Mouse (Mus musculus) limb, embryonic 11.5 days (tissue): ENCODE data around the gene Dmrta1. TPM values are rescaled to one million over a fixed set of nuclear protein-coding genes. Genes with fewer than 3 reads are reported as not detected.
"Not testable (repeated sequence)": the region's sequence is repeated elsewhere in the genome, so short reads cannot be mapped to it uniquely, and the experiment has no call there.

Experiments
- ATAC-seq: fragments of 200-750 bp; cut with Nextera tagmentation; 2 replicates; pipeline ENCODE4 v1.8.0; 2017; ENCODE audit warnings: low read depth; ENCODE audit not compliant: insufficient number of reproducible peaks, low FRiP score, low TSS enrichment
- DNase-seq: peaks from one replicate; pipeline ENCODE4 v3.0.0-alpha.2; 2015; ENCODE audit warnings: low spot score
- H3K27ac ChIP-seq: fragments of 300-500 bp; sonication (generic); replicated peaks from 2 replicates; pipeline ENCODE4 v1.5.1; 2014; ENCODE audit warnings: low read depth, mild to moderate bottlenecking, low read length
- H3K27me3 ChIP-seq: fragments of 300-500 bp; sonication (generic); 2 replicates; pipeline ENCODE4 v1.6.1; 2014; ENCODE audit warnings: mild to moderate bottlenecking, low read length, mixed read lengths; ENCODE audit not compliant: control insufficient read depth, insufficient read depth
- H3K36me3 ChIP-seq: fragments of 300-500 bp; sonication (generic); 2 replicates; pipeline ENCODE4 v1.6.1; 2014; ENCODE audit warnings: mild to moderate bottlenecking, low read length, moderate library complexity, mixed read lengths; ENCODE audit not compliant: control insufficient read depth, insufficient read depth
- H3K4me1 ChIP-seq: fragments of 300-500 bp; sonication (generic); 2 replicates; pipeline ENCODE4 v1.6.1; 2014; ENCODE audit warnings: low read length, mixed read lengths; ENCODE audit not compliant: control insufficient read depth, insufficient read depth
- H3K4me2 ChIP-seq: fragments of 300-500 bp; sonication (generic); 2 replicates; pipeline ENCODE4 v1.6.1; 2014; ENCODE audit warnings: low read depth, mild to moderate bottlenecking, moderate library complexity; ENCODE audit not compliant: severe bottlenecking
- H3K4me3 ChIP-seq: fragments of 300-500 bp; sonication (generic); 2 replicates; pipeline ENCODE4 v1.5.1; 2014; ENCODE audit warnings: low read depth, low read length
- H3K9ac ChIP-seq: fragments of 300-500 bp; sonication (generic); 2 replicates; pipeline ENCODE4 v1.6.1; 2014; ENCODE audit warnings: mild to moderate bottlenecking, low read length
- H3K9me3 ChIP-seq: fragments of 300-500 bp; sonication (generic); 2 replicates; pipeline ENCODE4 v1.6.1; 2016; ENCODE audit warnings: low read length; ENCODE audit not compliant: control insufficient read depth
- WGBS: fragments of 180-500 bp; shearing (Covaris S2); extraction: QIAGEN DNeasy Blood & Tissue Kit; methylation state at CpG from one replicate; pipeline ENCODE4 v1.1.7; 2014; 5-methylcytosine and 5-hydroxymethylcytosine counted together
- polyA plus RNA-seq: library from polyadenylated mRNA; unstranded; fragments of >200 nt; fragmentation: Nextera tagmentation; extraction: Ambion mirVana; gene quantifications from 2 replicates; pipeline ENCODE4 v1.2.1, GENCODE M21; 2014

Gene Dmrta1
- polyA plus RNA-seq, 1 experiment from 2014 or later, result 0.99 TPM

DNA sequence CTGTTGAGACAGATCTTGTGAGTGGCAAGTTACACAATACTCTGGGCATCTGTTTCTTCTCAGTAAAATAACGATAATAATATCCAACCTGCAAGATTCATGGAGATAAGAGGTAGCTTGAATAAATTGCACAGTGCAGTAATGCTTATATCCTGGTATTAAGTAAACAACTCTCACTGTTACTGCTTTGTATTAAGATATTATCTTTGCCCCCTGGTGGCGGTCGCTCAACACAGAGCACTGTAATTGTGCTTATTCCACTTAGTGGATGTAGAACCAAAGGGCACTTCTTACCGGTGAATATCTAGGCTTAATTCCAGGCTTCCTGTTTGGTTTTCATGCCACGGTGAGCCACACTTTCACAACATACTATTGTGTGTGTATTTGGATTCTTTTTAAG is 16.4 kb downstream of the Dmrta1 start:
- DNase-seq (peak; percentile 22), ATAC-seq (no peak)
- no peak overlapping the region for H3K4me2 ChIP-seq
- no peaks in the 10 kb centered on the region for H3K4me1 ChIP-seq
- H3K36me3 ChIP-seq, result no peaks in the 10 kb centered on the region
- WGBS, result 73% methylated on average over 5 of the region's 5 CpGs
- H3K9me3 ChIP-seq, result no peaks in the 10 kb centered on the region
- H3K9ac ChIP-seq, result no peak overlapping the region
- no peak overlapping the region for H3K27ac ChIP-seq
- no peak overlapping the region for H3K4me3 ChIP-seq
- H3K27me3 ChIP-seq, result no peaks in the 10 kb centered on the region

DNA sequence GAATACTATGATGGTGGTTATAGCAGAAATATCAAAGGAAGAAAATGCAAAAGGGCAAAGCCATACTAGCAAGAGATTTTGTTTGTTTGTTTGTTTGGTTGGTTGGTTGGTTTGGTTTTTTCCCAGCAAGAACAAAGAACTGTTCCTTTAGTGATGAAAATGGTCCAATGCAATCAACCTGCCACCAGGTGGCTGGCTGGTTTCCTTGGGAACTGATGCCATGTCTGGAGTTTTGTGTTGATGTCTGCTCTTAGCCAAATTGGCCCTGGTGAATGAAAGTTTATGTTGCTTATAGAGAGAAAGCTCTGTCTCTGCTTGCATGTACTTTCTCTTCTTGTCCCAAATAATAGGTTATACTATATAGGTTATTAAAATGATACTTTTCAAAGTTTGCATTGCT is 18.7 kb downstream of the Dmrta1 start:
- H3K4me2 ChIP-seq, result no peak overlapping the region
- H3K27me3 ChIP-seq, result no peaks in the 10 kb centered on the region
- no peak overlapping the region for H3K27ac ChIP-seq

DNA sequence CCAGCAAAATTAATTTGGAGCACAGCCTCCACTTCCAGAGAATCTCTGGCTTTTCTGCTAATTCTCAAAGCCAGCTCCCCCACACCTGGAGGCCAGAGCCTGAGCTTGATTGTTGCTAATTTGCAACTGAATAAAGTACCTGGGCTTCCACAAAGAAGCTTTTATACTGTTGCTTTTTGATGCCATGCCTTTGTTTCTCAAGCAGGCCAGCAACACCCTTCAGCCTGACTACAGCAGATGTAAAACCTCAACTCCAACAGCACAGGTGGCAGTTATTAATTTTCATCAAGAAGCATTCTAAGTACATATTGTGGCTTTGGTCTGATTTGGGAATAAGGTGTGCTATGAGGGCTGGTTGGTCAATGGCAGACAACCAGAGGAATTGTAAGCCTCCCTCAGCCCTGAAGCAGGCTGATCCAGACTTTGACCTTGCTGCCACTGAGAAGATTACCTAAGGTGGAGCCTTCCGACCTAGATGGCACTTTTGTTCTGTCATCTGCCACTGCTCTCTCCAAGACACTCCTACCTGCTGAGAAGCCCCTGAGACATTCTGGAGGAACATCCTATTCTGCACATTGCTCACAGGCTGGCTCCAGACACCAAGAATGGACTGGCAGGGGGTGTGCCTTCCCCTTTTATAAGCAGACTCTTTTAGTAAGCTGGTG is 44.4 kb downstream of the Dmrta1 start:
- not testable (repeated sequence) for ATAC-seq, H3K4me1 ChIP-seq, DNase-seq, H3K4me2 ChIP-seq, H3K36me3 ChIP-seq, H3K4me3 ChIP-seq, H3K9me3 ChIP-seq, H3K9ac ChIP-seq, H3K27ac ChIP-seq, H3K27me3 ChIP-seq
- WGBS, result 90% methylated on average over 1 of the region's 1 CpGs

More for the DNA sequence above, 18.7 kb downstream of the Dmrta1 start:
- no peak for ATAC-seq
- Histone ChIP-seq H3K9ac (no peak overlapping the region), H3K9me3 (no peaks in the 10 kb centered on the region), H3K36me3 (no peaks in the 10 kb centered on the region), H3K4me3 (no peak overlapping the region), H3K4me1 (no peaks in the 10 kb centered on the region)
- DNase-seq, result no peak
